Mouse (Mus musculus) urinary bladder, postnatal 14 days (tissue): ENCODE data around the gene Mtfr2.
A peak's percentile ranks its signal among the peaks of the same experiment; 100 is the strongest.

Source experiments
- DNase-seq: peaks from one replicate; pipeline ENCODE4 v3.0.0; 2021; ENCODE audit warnings: low spot score

Mtfr2 gene

DNA sequence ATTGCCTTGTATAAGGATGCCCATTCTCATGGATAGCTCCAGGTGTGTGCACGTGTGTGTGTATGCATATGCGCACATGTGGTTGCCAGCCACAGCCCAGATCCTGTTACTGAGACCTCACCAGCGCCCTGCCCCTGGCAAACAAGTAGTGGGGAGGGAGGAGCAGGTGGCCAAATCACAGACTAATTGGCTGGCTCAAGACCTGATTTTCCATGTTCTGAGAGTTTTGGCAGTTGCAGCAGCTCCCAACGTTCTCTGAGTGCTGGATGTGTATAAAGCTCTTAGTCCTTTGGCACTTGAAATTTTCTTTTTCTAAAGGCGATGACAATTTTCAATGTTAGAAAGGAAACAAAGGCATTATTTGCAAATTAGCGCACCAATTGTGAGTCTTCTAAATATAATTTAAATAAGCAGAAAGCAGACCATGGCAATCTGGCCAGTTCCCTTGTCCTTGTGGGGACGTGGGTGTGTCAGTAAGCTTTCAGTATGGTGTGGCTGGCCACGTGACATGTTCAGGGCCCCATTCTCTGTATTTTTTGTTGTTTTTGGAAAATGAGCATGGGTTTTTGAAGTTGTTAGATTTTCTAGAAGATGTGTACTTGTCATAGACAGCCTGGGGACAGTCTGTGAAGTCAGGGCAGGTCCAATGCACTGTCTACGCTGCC is 31.6 kb downstream of the Mtfr2 start:
- no peak for DNase-seq

DNA sequence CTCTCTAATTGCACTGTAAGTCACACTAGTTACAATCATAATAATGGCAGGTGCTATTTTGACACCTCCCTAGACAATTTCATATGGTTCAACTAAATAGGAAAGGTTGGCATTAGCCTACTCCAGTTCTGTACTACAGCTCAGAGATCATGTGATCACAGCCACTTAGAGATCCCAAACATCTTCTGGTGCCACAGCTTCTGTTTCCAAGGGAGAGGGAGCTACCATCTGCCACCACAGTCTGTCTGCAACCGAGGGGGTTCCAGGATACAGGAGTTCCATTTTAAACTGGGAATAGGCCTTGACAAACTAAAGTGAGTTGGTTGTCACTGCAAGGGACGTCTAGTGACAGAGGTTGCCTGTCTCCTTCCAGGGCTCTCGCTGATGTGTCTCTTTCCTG is 33.2 kb downstream of the Mtfr2 start:
- DNase-seq: no peak

DNA sequence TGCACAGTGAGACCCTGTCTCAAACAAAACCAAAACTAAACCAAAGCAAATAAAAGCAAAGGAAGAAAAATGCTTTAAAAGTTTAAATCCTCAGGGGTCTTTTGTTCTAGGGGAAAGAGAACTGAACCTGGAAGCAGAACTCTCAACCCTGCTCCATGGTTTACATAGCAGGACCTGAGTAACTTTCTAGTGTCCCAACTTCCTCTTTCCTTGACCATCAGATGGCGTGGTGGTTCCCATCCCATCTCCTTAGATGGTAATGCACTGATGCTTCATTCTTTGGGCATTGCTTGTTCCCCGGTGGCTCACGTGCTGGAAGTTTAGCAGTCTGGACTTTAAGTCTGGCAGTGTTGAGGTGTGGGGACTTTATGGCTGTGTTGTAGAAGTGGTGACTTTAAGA is 33.8 kb downstream of the Mtfr2 start:
- DNase-seq: no peak

DNA sequence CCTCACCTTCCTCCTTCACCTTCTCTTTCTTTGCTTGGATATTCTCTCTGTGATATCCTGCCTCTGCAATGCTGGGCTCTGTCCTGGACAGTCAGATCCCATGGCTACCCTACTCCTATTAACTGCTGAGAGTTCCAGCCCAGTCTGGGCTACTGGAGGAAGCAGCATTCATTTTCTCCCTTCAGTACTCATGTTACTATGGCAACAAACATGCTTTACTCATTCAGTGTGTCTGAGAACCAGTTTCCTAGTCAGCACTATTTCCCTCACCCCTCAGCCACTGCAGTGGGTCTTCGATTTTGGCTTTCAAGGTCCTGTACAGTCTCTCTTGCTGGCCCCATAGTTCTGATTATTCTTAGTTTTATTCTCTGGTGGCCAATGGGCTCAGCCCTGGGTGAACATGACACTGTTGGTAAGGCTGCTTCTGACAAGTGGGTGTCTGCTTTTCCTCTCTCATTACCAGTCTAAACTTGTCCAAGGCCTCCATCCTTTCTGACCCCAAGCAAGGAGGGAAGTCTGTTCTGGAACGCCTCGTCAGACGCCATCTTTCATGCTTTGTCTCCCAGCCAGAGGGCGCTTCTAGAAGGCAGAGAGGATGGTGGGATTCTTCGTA is 35.3 kb downstream of the Mtfr2 start:
- DNase-seq: no peak

DNA sequence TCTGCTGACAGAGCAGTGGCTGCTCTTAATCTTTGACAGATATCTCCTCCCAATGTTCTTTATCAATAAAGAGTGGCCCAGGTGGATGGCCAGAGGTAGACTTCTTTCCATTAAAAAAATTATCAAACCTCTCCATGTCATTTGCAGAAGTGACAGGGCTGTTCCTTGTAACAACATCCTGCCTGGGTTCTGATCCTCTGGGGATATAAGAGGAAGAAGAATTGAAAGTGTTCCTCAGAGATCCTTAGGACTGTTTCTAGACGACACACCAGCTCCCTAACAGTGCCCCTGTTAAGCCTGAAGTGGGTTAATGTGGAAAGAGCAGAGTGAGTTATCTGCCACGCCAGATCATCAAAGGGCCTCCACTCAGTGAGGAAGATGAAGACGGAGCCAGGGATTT is 43.0 kb downstream of the Mtfr2 start:
- DNase-seq: no peak

DNA sequence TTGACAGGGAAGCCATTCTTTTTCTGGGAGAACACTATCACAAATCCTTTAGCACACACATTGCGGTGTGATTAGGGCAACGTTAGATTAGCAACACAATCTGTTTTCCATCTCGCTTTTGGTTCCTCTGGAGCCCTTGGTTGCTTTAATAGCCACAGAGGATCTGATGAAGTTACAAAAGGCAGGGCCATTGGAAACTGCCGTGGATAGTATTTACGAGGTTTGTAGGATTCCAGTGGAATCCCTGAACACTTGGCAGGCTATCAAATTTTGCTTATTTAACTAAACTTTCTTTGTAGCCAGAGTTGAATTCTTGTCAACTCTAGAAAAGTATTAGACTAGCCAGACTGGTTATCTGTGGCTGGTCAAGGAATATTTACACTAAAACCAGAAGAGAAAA is 47.2 kb downstream of the Mtfr2 start:
- no peak for DNase-seq

DNA sequence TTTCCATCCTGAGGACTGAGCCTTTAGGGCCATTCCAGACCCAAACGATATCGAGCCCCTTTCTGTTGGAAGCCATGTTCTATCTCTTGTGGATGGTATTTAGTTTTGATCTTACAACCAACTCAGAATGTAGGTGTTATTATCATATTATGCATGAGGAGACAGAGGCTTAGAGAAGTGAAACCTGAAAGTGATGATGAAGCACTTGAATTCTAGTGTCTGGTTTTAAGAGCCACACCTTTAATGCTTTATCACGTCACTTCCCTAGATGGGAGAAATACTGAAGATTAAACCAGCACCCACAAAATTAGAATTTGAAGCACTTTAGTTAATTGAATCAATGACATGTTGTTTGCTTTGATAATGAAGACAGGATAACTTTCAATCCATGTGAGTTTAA is 48.2 kb downstream of the Mtfr2 start:
- no peak for DNase-seq

DNA sequence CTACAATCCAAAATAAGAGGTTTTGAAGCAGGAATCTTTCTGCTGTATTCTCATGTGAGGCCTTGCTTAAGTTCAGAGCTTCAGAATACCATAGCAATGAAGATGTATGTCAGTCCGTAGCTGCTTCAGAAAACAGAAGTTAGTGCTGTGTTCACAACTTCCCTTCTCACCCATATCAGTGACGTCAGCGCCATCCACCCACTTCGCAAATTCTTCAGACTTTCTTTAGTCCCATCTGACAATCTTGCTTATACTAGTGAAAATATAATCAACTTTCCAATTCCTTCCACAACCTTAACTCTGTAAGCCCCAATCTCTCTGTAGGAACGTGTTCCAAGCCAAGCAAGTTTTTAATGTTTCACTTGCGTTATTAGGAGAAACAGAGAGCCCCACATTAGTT is 50.7 kb downstream of the Mtfr2 start:
- no peak for DNase-seq

DNA sequence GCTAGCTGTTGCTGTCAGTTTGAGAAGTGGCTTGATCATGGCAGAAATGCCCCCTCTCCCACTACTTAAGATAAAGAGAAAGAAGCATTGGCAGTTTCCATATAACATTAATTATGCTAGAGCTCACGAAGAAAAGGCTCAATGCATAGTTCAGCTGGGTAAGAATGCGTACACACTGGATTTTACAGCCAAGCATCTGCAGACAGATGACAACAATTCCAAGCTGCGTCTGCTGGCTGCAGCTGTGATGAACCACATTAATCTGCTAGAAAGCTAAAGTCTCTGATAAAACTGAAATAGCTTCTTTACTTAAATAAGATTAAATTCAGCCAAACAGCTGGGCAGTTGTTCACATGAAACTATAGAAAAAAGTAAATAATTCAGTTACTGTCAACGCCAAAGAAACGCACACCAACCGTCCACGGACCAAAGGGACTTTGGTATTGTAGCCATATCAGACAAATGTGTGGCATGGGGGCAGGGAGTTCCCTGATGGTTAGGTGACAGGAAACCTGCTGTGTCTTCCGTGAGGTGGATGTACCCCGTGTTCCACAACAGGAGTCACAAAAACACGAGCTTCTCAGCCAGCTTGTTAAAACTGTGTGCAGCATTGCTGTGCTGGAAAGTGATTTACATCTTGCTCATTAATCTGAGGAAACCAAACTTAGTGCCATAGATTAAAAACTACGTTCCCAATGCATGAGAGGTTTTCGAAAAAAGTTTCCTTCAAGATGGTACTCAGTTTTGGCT is 51.2 kb downstream of the Mtfr2 start:
- no peak for DNase-seq

DNA sequence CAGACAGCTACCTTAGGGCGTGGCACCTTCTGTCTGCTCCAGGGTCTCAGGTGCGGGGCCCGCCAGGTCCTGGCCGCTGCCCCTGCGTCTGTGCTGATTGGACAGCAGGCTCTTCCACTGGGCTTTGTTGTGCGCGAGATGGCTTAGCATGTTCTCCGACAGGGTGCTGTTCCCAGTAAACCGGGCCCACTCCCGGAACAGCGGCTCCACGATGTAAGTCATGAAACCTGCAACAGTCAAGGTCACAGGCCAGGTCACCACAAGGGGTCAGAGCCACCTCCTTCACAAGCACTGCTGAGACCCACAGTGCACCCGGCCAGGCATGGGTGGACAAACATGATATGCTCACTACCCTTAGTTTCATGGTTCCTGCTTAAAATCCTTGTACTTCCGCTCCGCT is 52.8 kb downstream of the Mtfr2 start:
- DNase-seq: no peak

DNA sequence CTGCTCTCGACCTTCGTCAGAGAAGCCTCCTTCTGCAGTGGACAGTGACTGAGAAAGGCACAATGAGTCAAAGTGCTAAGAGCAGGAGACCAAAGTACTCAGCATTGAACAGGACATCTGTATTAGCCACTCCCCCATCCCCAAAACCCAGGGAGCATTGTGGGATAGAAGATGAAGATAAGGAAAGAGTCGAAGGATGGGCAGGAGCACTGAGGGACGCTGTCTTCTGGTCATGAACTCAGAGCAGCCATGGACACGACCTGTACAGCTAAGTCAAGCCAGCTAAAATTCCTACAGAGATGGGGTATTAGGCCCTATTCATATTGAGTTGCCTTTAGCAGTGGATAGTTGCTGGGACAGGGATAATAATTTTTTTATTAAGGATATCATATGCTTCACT is 55.4 kb downstream of the Mtfr2 start:
- no peak for DNase-seq

DNA sequence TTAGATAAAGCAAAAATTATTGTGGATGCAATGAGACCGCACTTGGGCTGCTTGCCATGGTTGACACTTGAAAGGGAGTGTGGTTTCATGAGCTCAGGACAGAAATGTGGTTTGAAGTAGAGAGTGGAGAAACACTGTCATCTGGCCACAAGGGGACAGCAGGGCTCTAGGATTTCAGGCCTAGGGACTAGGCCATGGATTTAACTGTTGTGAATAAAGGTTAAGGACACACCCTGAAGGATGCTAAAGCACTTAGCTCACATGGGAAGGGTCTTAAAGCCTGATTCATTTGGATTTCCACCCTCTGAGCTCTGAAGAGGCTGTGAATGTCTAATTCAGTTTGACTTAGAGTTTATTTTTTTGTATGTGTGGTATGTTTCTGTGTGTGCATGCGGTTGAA is 57.9 kb downstream of the Mtfr2 start:
- DNase-seq: peak; percentile 52

DNA sequence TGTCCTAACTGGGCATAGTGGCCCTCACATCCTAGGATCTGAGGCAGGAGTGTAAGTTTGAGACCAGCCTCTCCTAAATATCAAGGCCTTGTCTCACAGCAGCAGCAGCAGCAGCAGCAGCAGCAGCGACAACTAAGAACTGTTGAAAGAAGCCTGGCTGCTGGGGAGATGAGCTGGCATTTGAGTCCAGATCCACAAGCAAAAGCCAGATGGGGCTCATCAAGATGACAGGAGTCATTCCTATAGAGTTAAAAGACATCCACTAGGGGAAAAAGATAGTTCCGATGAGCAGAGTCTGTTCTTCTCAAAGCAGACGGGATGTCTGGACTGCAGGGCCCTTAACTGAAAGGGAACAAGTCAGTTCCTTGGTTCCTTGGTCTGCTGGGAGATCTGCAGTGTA is 60.8 kb downstream of the Mtfr2 start:
- DNase-seq: no peak

DNA sequence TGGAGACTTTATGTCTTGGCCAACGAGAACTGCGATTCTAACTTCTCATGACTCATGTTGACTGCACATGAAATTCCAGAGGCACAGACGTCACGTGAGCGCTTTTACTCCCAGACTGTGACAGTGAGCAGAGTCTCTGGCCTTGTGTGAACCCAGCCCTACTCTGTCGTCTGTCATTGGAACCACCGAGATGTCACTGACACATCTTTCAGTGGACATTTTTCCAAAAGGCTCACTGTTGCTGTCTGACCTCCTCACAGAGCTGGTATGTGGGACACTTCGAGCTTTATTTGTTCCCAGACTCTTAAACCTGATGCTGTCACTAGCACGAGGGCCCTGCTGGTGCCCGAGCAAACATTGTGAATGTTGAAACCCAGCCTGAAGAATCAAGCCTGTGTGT is 61.6 kb downstream of the Mtfr2 start:
- DNase-seq: no peak
